Comparison of ENCODE assay signal across 15 mouse cellular contexts in the genomic region with DNA sequence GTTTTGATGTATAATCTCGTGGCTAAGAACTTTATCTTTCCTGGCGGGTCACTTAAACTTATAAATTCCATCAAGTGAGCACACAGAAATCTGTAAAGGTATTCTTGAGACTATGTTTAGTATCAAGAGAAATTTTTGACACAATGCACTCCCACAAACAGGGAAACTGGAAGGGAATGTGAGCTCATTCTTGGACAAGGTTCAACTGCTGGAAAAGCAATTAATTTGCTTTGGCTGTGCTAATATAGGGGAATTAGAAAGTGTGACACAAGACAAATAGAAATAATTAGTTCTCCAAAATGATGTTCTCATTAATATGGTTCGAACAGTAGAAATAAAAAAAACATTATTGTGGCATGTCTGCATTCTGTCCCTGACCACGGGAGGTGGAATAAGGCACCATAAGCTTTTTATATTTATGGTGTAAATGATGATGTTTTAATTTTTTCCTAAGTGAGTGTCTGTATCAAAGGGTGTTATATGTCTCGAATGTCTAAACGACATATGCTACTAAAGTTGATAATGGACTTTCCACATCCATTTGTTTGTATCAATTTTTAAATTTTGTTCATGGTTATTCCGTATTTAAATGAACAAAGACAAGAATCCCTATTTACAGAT.
DNase-seq lines count a peak whose midpoint lies in the region; ATAC-seq and TF ChIP-seq lines count a peak whose summit lies in the region.
"Had no signal": no experiment of that assay in that cellular context is flagged by ENCODE, and none has a peak within 500 bp of the region (broad histone marks: within the 10 kb centered on the region; RNA-seq: fewer than 3 reads in every experiment).

No protein-coding gene starts in this region.

- no peak overlapping the region for H3K4me3 ChIP-seq in hindbrain, embryonic 13.5 days
- H3K4me3 ChIP-seq in hindbrain, embryonic 10.5 days = no peak overlapping the region
- H3K4me3 ChIP-seq in neural tube, embryonic 13.5 days = no peak overlapping the region
- H3K4me3 ChIP-seq in forebrain, postnatal 0 days (ENCODE audit: low read depth, low read length) = no peak overlapping the region
- H3K4me3 ChIP-seq: embryonic facial prominence, embryonic 12.5 days; heart, embryonic 15.5 days; left cerebral cortex, adult 2 months had no signal

- H3K4me1 ChIP-seq in hindbrain, embryonic 13.5 days (replicated peaks) = 0 out of 2 replicates have a peak, but pooled peaks cover 3% of the 10 kb centered on the region
- H3K4me1 ChIP-seq in hindbrain, embryonic 10.5 days (replicated peaks) = no peaks in the 10 kb centered on the region
- peaks cover 4% of the 10 kb centered on the region for H3K4me1 ChIP-seq in neural tube, embryonic 13.5 days (replicated peaks)
- H3K4me1 ChIP-seq in forebrain, postnatal 0 days (ENCODE audit: insufficient read depth) = no peaks in the 10 kb centered on the region
- H3K4me1 ChIP-seq: embryonic facial prominence, embryonic 12.5 days; heart, embryonic 15.5 days had no signal

- no peak overlapping the region for H3K4me2 ChIP-seq in hindbrain, embryonic 13.5 days
- no peak overlapping the region for H3K4me2 ChIP-seq in neural tube, embryonic 13.5 days
- no peak overlapping the region for H3K4me2 ChIP-seq in forebrain, postnatal 0 days (ENCODE audit: low read depth)
- H3K4me2 ChIP-seq: embryonic facial prominence, embryonic 12.5 days; heart, embryonic 15.5 days had no signal

- no peak for TF ChIP-seq CTCF in forebrain, postnatal 0 days (IDR thresholded peaks at IDR 0.05; ENCODE audit: low read depth)

- H3K27ac ChIP-seq in hindbrain, embryonic 13.5 days = no peak overlapping the region
- no peak overlapping the region for H3K27ac ChIP-seq in hindbrain, embryonic 10.5 days
- H3K27ac ChIP-seq in neural tube, embryonic 13.5 days (replicated peaks) = no peak overlapping the region
- H3K27ac ChIP-seq in forebrain, postnatal 0 days (ENCODE audit: low read depth, low read length) = no peak overlapping the region
- H3K27ac ChIP-seq: embryonic facial prominence, embryonic 12.5 days; heart, embryonic 15.5 days; left cerebral cortex, adult 2 months had no signal

- ATAC-seq in hindbrain, embryonic 13.5 days (ENCODE audit: low FRiP score) = peak; percentile 69; the same call in 1 of the 2 replicates
- ATAC-seq in neural tube, embryonic 13.5 days (ENCODE audit: low read depth) = peak; percentile 50
- no peak; the same call in 1 of the 2 replicates for ATAC-seq in forebrain, postnatal 0 days
- ATAC-seq: intestine, postnatal 0 days; lung, postnatal 0 days; Patski had no signal

- H3K9me3 ChIP-seq in hindbrain, embryonic 13.5 days = no peaks in the 10 kb centered on the region
- no peaks in the 10 kb centered on the region for H3K9me3 ChIP-seq in hindbrain, embryonic 10.5 days
- no peaks in the 10 kb centered on the region for H3K9me3 ChIP-seq in neural tube, embryonic 13.5 days
- no peaks in the 10 kb centered on the region for H3K9me3 ChIP-seq in forebrain, postnatal 0 days (ENCODE audit: low read length)
- H3K9me3 ChIP-seq: embryonic facial prominence, embryonic 12.5 days; heart, embryonic 15.5 days had no signal

- 66% methylated on average over 7 of the region's 7 CpGs for WGBS in hindbrain, embryonic 13.5 days
- WGBS in hindbrain, embryonic 10.5 days = 93% methylated on average over 7 of the region's 7 CpGs
- 55% methylated on average over 7 of the region's 7 CpGs for WGBS in neural tube, embryonic 13.5 days
- WGBS in forebrain, postnatal 0 days = 31% methylated on average over 7 of the region's 7 CpGs

- no peak for DNase-seq in hindbrain, embryonic 10.5 days (ENCODE audit: low spot score)
- no peak for DNase-seq in neural tube, embryonic 10.5 days (ENCODE audit: extremely low spot score, low spot score)
- peak; percentile 37 for DNase-seq in forebrain, postnatal 0 days
- DNase-seq in retina, postnatal 7 days (ENCODE audit: low read depth, low spot score) = peak; percentile 20
- DNase-seq in frontal cortex, postnatal 25 days (ENCODE audit: low spot score in 2 of 2) = no peak
- DNase-seq: cerebellum, postnatal 25 days had no signal

- no peaks in the 10 kb centered on the region for H3K27me3 ChIP-seq in hindbrain, embryonic 13.5 days
- no peaks in the 10 kb centered on the region for H3K27me3 ChIP-seq in hindbrain, embryonic 10.5 days (ENCODE audit: insufficient read depth, poor library complexity, severe bottlenecking)
- H3K27me3 ChIP-seq in neural tube, embryonic 13.5 days = no peaks in the 10 kb centered on the region
- H3K27me3 ChIP-seq in forebrain, postnatal 0 days (ENCODE audit: insufficient read depth, low read length) = no peaks in the 10 kb centered on the region
- H3K27me3 ChIP-seq: CH12.LX; embryonic facial prominence, embryonic 12.5 days; heart, embryonic 15.5 days; Patski had no signal

- no peak overlapping the region for H3K9ac ChIP-seq in hindbrain, embryonic 13.5 days
- no peak overlapping the region for H3K9ac ChIP-seq in neural tube, embryonic 13.5 days
- H3K9ac ChIP-seq in forebrain, postnatal 0 days = no peak overlapping the region
- H3K9ac ChIP-seq: embryonic facial prominence, embryonic 12.5 days; heart, embryonic 15.5 days had no signal

- H3K36me3 ChIP-seq in hindbrain, embryonic 13.5 days = no peaks in the 10 kb centered on the region
- peaks cover 4% of the 10 kb centered on the region; the same call in 1 of the 2 replicates for H3K36me3 ChIP-seq in hindbrain, embryonic 10.5 days
- no peaks in the 10 kb centered on the region for H3K36me3 ChIP-seq in neural tube, embryonic 13.5 days
- no peaks in the 10 kb centered on the region for H3K36me3 ChIP-seq in forebrain, postnatal 0 days (ENCODE audit: insufficient read depth)
- H3K36me3 ChIP-seq: embryonic facial prominence, embryonic 12.5 days; heart, embryonic 15.5 days had no signal

Comparison
In these comparisons a context has a peak if more than half of its experiments do, and no peak if none do; other contexts are left out.
1. DNase-seq: peak in forebrain, postnatal 0 days (single experiment) and retina, postnatal 7 days (single experiment); none in hindbrain, embryonic 10.5 days (single experiment), neural tube, embryonic 10.5 days (single experiment) and frontal cortex, postnatal 25 days (0 of 2).